Mouse (Mus musculus) ES-CJ7 (cell line): ENCODE results near the gene Gm20662.
A peak's percentile ranks its signal among the peaks of the same experiment; 100 is the strongest.

Source experiments
- DNase-seq: peaks from one replicate; pipeline ENCODE4 v3.0.0; 2011; ENCODE audit warnings: low read depth, low spot score

Gene Gm20662

GRCm38 (mm10) chr9:108052885-108053664 is 56.9 kb downstream of the Gm20662 start, which contains the start of gene Amigo3:
Gene Amigo3, plus strand, starts transcription at chr9:108053159.
- peak; percentile 95 for DNase-seq

- DNase-seq = no peak
Observed at GRCm38 (mm10) chr9:108053665-108054225, 57.6 kb downstream of the Gm20662 start.

- DNase-seq = no peak
Observed at GRCm38 (mm10) chr9:108054331-108055040, 58.3 kb downstream of the Gm20662 start.

- DNase-seq = no peak
Observed at GRCm38 (mm10) chr9:108055061-108055460, 58.9 kb downstream of the Gm20662 start.

- no peak for DNase-seq
Observed at GRCm38 (mm10) chr9:108055661-108056237, 59.6 kb downstream of the Gm20662 start.

GRCm38 (mm10) chr9:108056361-108057261 is 60.5 kb downstream of the Gm20662 start:
- no peak for DNase-seq

GRCm38 (mm10) chr9:108057262-108057562 is 61.1 kb downstream of the Gm20662 start:
- DNase-seq = no peak

- no peak for DNase-seq
Observed at GRCm38 (mm10) chr9:108058291-108058690, 62.1 kb downstream of the Gm20662 start.

GRCm38 (mm10) chr9:108062142-108062541 is 66.0 kb downstream of the Gm20662 start:
- no peak for DNase-seq

- no peak for DNase-seq
Observed at GRCm38 (mm10) chr9:108063361-108063760, 67.2 kb downstream of the Gm20662 start.

- peak; percentile 73 for DNase-seq
Observed at GRCm38 (mm10) chr9:108065491-108066011, 69.4 kb downstream of the Gm20662 start.

- no peak for DNase-seq
Observed at GRCm38 (mm10) chr9:108067199-108067598, 71.0 kb downstream of the Gm20662 start.

GRCm38 (mm10) chr9:108067900-108068299 is 71.8 kb downstream of the Gm20662 start:
- DNase-seq = peak; percentile 90

GRCm38 (mm10) chr9:108069007-108069406 is 72.9 kb downstream of the Gm20662 start:
- DNase-seq = no peak

- DNase-seq = no peak
Observed at GRCm38 (mm10) chr9:108069529-108069928, 73.4 kb downstream of the Gm20662 start.

GRCm38 (mm10) chr9:108071801-108072200 is 75.7 kb downstream of the Gm20662 start:
- no peak for DNase-seq

GRCm38 (mm10) chr9:108072481-108072924 is 76.4 kb downstream of the Gm20662 start:
- no peak for DNase-seq

GRCm38 (mm10) chr9:108073141-108073930 is 77.2 kb downstream of the Gm20662 start:
- no peak for DNase-seq

- DNase-seq = no peak
Observed at GRCm38 (mm10) chr9:108080168-108080567, 84.0 kb downstream of the Gm20662 start, which contains the start of gene Mst1. Gene Mst1, plus strand, starts transcription at chr9:108080436.

- peak; percentile 41 for DNase-seq
Observed at GRCm38 (mm10) chr9:108082549-108082948, 86.4 kb downstream of the Gm20662 start.
